Mouse (Mus musculus) midbrain, embryonic 12.5 days (tissue): ENCODE measurements around the gene Wsb1. TPM values are rescaled to one million over a fixed set of nuclear protein-coding genes. Genes with fewer than 3 reads are reported as not detected.
A peak's percentile ranks its signal among the peaks of the same experiment; 100 is the strongest.
"Not testable (repeated sequence)": the region's sequence is repeated elsewhere in the genome, so short reads cannot be mapped to it uniquely, and the experiment has no call there.

ENCODE experiments used
- ATAC-seq: fragments of 200-750 bp; cut with Nextera tagmentation; 2 replicates; pipeline ENCODE4 v1.8.0; 2017; ENCODE audit warnings: low read depth, moderate TSS enrichment, moderate library complexity; ENCODE audit not compliant: low FRiP score
- H3K27ac ChIP-seq: fragments of 300-500 bp; sonication (generic); replicated peaks from 2 replicates; pipeline ENCODE4 v1.5.1; 2016; ENCODE audit warnings: mild to moderate bottlenecking
- H3K27me3 ChIP-seq: fragments of 300-500 bp; sonication (generic); 2 replicates; pipeline ENCODE4 v1.6.1; 2016; ENCODE audit warnings: mild to moderate bottlenecking
- H3K36me3 ChIP-seq: fragments of 300-500 bp; sonication (generic); 2 replicates; pipeline ENCODE4 v1.6.1; 2016
- H3K4me1 ChIP-seq: fragments of 300-500 bp; sonication (generic); 2 replicates; pipeline ENCODE4 v1.6.1; 2016
- H3K4me2 ChIP-seq: fragments of 300-500 bp; sonication (generic); replicated peaks from 2 replicates; pipeline ENCODE4 v1.6.1; 2016; ENCODE audit warnings: mild to moderate bottlenecking, moderate library complexity
- H3K4me3 ChIP-seq: fragments of 300-500 bp; sonication (generic); 2 replicates; pipeline ENCODE4 v1.5.1; 2016; ENCODE audit warnings: mild to moderate bottlenecking
- H3K9ac ChIP-seq: fragments of 300-500 bp; sonication (generic); replicated peaks from 2 replicates; pipeline ENCODE4 v1.6.1; 2016; ENCODE audit warnings: mild to moderate bottlenecking, moderate library complexity
- H3K9me3 ChIP-seq: fragments of 300-500 bp; sonication (generic); 2 replicates; pipeline ENCODE4 v1.6.1; 2016; ENCODE audit warnings: mild to moderate bottlenecking
- WGBS: fragments of 180-500 bp; shearing (Covaris S2); methylation state at CpG from one replicate; pipeline ENCODE4 v1.1.7; 2016; 5-methylcytosine and 5-hydroxymethylcytosine counted together
- polyA plus RNA-seq: library from polyadenylated mRNA; unstranded; fragments of >200 nt; fragmentation: Nextera tagmentation; extraction: Ambion mirVana; gene quantifications from 2 replicates; pipeline ENCODE4 v1.2.1, GENCODE M21; 2016

The Wsb1 gene
- polyA plus RNA-seq, result 490 and 507 TPM in 2 replicates

- Histone ChIP-seq H3K9me3 (no peaks in the 10 kb centered on the region), H3K4me1 (peaks cover 22% of the 10 kb centered on the region), H3K27me3 (peaks cover 11% of the 10 kb centered on the region; the same call in 1 of the 2 replicates), H3K36me3 (peaks cover 15% of the 10 kb centered on the region), H3K9ac (peak within 1 kb of the TSS; percentile 97), H3K4me3 (peak within 1 kb of the TSS; percentile 95), H3K4me2 (peak within 1 kb of the TSS; percentile 67), H3K27ac (peak within 1 kb of the TSS; percentile 97)
- WGBS, result 2% methylated on average over 50 of the region's 50 CpGs
- ATAC-seq, result peak; percentile 96
Observed at GRCm38 (mm10) chr11:79254391-79255098, at the start of gene Wsb1. Gene Wsb1 (minus strand): TSS chr11:79254671.

GRCm38 (mm10) chr11:79304245-79304644 is 49.8 kb upstream of the Wsb1 start:
- WGBS, result 90% methylated on average over 4 of the region's 4 CpGs
- H3K4me3 ChIP-seq, ATAC-seq, H3K36me3 ChIP-seq, H3K4me2 ChIP-seq, H3K9ac ChIP-seq, H3K27ac ChIP-seq, H3K9me3 ChIP-seq, H3K27me3 ChIP-seq: not testable (repeated sequence)
- peaks cover 21% of the 10 kb centered on the region for H3K4me1 ChIP-seq

- Histone ChIP-seq H3K27ac (no peak overlapping the region), H3K27me3 (no peaks in the 10 kb centered on the region), H3K4me2 (no peak overlapping the region), H3K36me3 (no peaks in the 10 kb centered on the region), H3K4me3 (no peak overlapping the region), H3K4me1 (peaks cover 19% of the 10 kb centered on the region), H3K9me3 (no peaks in the 10 kb centered on the region), H3K9ac (no peak overlapping the region)
- WGBS, result 80% methylated on average over 6 of the region's 6 CpGs
- no peak for ATAC-seq
Observed at GRCm38 (mm10) chr11:79303109-79303508, 48.6 kb upstream of the Wsb1 start.

- ATAC-seq, result no peak
- no peak overlapping the region for H3K4me2 ChIP-seq
- no peak overlapping the region for H3K9ac ChIP-seq
- no peaks in the 10 kb centered on the region for H3K36me3 ChIP-seq
- H3K4me3 ChIP-seq, result no peak overlapping the region
- H3K4me1 ChIP-seq, result no peaks in the 10 kb centered on the region
- 84% methylated on average over 9 of the region's 9 CpGs for WGBS
- no peaks in the 10 kb centered on the region for H3K9me3 ChIP-seq
- no peaks in the 10 kb centered on the region for H3K27me3 ChIP-seq
- H3K27ac ChIP-seq, result no peak overlapping the region
Observed at GRCm38 (mm10) chr11:79299719-79300431, 45.4 kb upstream of the Wsb1 start.

GRCm38 (mm10) chr11:79296856-79297491 is 42.5 kb upstream of the Wsb1 start, which contains the start of gene Gm9964:
Gene Gm9964 (minus strand): TSS chr11:79296906.
- ATAC-seq, result no peak
- no peaks in the 10 kb centered on the region for H3K4me1 ChIP-seq

GRCm38 (mm10) chr11:79296167-79296566 is 41.7 kb upstream of the Wsb1 start:
- ATAC-seq, result no peak
- Histone ChIP-seq H3K9ac (no peak overlapping the region), H3K27ac (no peak overlapping the region), H3K4me2 (no peak overlapping the region), H3K4me3 (no peak overlapping the region), H3K4me1 (no peaks in the 10 kb centered on the region), H3K9me3 (no peaks in the 10 kb centered on the region), H3K27me3 (no peaks in the 10 kb centered on the region), H3K36me3 (no peaks in the 10 kb centered on the region)
- WGBS, result 48% methylated on average over 1 of the region's 1 CpGs

More at GRCm38 (mm10) chr11:79296856-79297491, 42.5 kb upstream of the Wsb1 start, which contains the start of gene Gm9964:
- H3K36me3 ChIP-seq, result no peaks in the 10 kb centered on the region
- 92% methylated on average over 5 of the region's 5 CpGs for WGBS
- H3K27me3 ChIP-seq, result no peaks in the 10 kb centered on the region
- no peak within 1 kb of the TSS for H3K4me2 ChIP-seq
- H3K9ac ChIP-seq, result no peak within 1 kb of the TSS
- no peak within 1 kb of the TSS for H3K27ac ChIP-seq
- no peak within 1 kb of the TSS for H3K4me3 ChIP-seq
- no peaks in the 10 kb centered on the region for H3K9me3 ChIP-seq

GRCm38 (mm10) chr11:79293971-79294370 is 39.5 kb upstream of the Wsb1 start:
- no peak overlapping the region for H3K4me2 ChIP-seq
- no peaks in the 10 kb centered on the region for H3K36me3 ChIP-seq
- no peak overlapping the region for H3K9ac ChIP-seq
- H3K4me3 ChIP-seq, result no peak overlapping the region
- H3K4me1 ChIP-seq, result no peaks in the 10 kb centered on the region
- no peaks in the 10 kb centered on the region for H3K9me3 ChIP-seq
- no peak for ATAC-seq
- no peak overlapping the region for H3K27ac ChIP-seq
- WGBS, result 46% methylated on average over 1 of the region's 1 CpGs
- H3K27me3 ChIP-seq, result no peaks in the 10 kb centered on the region

GRCm38 (mm10) chr11:79293025-79293424 is 38.6 kb upstream of the Wsb1 start:
- no peak for ATAC-seq
- no peaks in the 10 kb centered on the region for H3K27me3 ChIP-seq
- H3K9me3 ChIP-seq, result no peaks in the 10 kb centered on the region
- no peak overlapping the region for H3K4me3 ChIP-seq
- H3K36me3 ChIP-seq, result no peaks in the 10 kb centered on the region
- H3K4me1 ChIP-seq, result no peaks in the 10 kb centered on the region
- H3K4me2 ChIP-seq, result no peak overlapping the region
- no peak overlapping the region for H3K27ac ChIP-seq
- WGBS, result 92% methylated on average over 3 of the region's 3 CpGs
- H3K9ac ChIP-seq, result no peak overlapping the region

GRCm38 (mm10) chr11:79292130-79292529 is 37.7 kb upstream of the Wsb1 start:
- H3K27me3 ChIP-seq, result no peaks in the 10 kb centered on the region
- no peak overlapping the region for H3K4me2 ChIP-seq
- no peak overlapping the region for H3K27ac ChIP-seq
- ATAC-seq, result no peak
- H3K9me3 ChIP-seq, result no peaks in the 10 kb centered on the region
- 87% methylated on average over 3 of the region's 3 CpGs for WGBS
- H3K4me3 ChIP-seq, result no peak overlapping the region
- H3K36me3 ChIP-seq, result no peaks in the 10 kb centered on the region
- no peaks in the 10 kb centered on the region for H3K4me1 ChIP-seq
- H3K9ac ChIP-seq, result no peak overlapping the region

- H3K4me3 ChIP-seq, result no peak overlapping the region
- H3K4me2 ChIP-seq, result no peak overlapping the region
- H3K27me3 ChIP-seq, result no peaks in the 10 kb centered on the region
- no peak overlapping the region for H3K9ac ChIP-seq
- no peak overlapping the region for H3K27ac ChIP-seq
- H3K4me1 ChIP-seq, result no peaks in the 10 kb centered on the region
- no peaks in the 10 kb centered on the region for H3K9me3 ChIP-seq
- H3K36me3 ChIP-seq, result no peaks in the 10 kb centered on the region
- no peak for ATAC-seq
- 78% methylated on average over 5 of the region's 5 CpGs for WGBS
Observed at GRCm38 (mm10) chr11:79291651-79292050, 37.2 kb upstream of the Wsb1 start.

- no peak overlapping the region for H3K9ac ChIP-seq
- no peak for ATAC-seq
- H3K27me3 ChIP-seq, result no peaks in the 10 kb centered on the region
- H3K4me1 ChIP-seq, result no peaks in the 10 kb centered on the region
- no peak overlapping the region for H3K27ac ChIP-seq
- H3K36me3 ChIP-seq, result no peaks in the 10 kb centered on the region
- 52% methylated on average over 2 of the region's 2 CpGs for WGBS
- no peaks in the 10 kb centered on the region for H3K9me3 ChIP-seq
- no peak overlapping the region for H3K4me2 ChIP-seq
- H3K4me3 ChIP-seq, result no peak overlapping the region
Observed at GRCm38 (mm10) chr11:79290473-79290872, 36.0 kb upstream of the Wsb1 start.
